Mouse (Mus musculus): ENCODE data around the gene Lrig1. TPM values are rescaled to one million over a fixed set of nuclear protein-coding genes. Genes with fewer than 3 reads are reported as not detected.

Gene Lrig1
- polyA plus RNA-seq, 1 experiment from 2014 or later: 13.4 TPM

DNA sequence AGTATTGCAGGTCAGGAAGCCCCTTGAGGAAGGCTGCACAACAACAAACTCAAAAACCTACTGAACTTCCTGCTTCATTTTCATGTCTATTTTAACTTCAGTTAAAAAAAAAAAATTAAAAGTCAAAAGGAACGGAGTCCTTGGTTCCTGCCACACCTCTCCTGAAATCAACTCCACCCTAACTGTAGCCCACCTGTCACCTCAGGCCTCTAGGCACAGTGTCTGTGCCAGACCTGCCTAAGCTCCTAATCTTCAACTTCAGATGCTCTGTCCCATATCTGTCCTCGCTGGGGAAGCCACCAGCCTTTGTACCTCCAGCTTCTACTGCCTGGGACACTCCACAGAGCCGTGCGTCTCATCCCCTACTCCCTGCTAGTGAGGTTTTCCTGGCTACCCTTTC, 65.7 kb downstream of the Lrig1 start:
- peaks cover 71% of the 10 kb centered on the region for H3K4me1 ChIP-seq
- no peak overlapping the region for H3K4me3 ChIP-seq
- DNase-seq (ENCODE audit: low spot score): no peak
- H3K27ac ChIP-seq (replicated peaks): peak overlapping the region; percentile 71; the same call in 1 of the 2 replicates
- peaks cover 7% of the 10 kb centered on the region for H3K36me3 ChIP-seq
- H3K27me3 ChIP-seq (ENCODE audit: low read depth, poor library complexity, severe bottlenecking): no peaks in the 10 kb centered on the region
- 94% methylated on average over 4 of the region's 4 CpGs for WGBS
- H3K9me3 ChIP-seq (replicated peaks): no peaks in the 10 kb centered on the region

DNA sequence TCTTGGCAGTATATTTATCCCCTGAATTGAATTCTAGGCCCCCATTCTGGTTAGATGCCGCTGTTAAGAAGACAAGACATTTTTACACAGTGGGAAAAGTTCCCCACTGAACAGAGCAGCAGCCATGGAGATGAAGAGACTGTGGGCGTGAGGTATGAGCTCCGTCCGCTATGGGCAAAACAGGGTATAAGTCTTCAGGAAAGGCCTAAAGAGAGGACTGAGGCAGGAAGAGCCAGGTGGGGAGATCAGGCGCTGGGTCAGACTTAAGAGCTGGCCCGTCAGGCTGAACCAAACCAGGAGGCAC, 68.2 kb downstream of the Lrig1 start:
- Histone ChIP-seq H3K27me3 (ENCODE audit: low read depth, poor library complexity, severe bottlenecking) (no peaks in the 10 kb centered on the region), H3K4me3 (no peak overlapping the region), H3K36me3 (peaks cover 30% of the 10 kb centered on the region), H3K4me1 (peaks cover 82% of the 10 kb centered on the region), H3K27ac (replicated peaks) (peak overlapping the region; percentile 77), H3K9me3 (replicated peaks) (no peaks in the 10 kb centered on the region)
- whole genome bisulfite sequencing: 60% methylated on average over 6 of the region's 6 CpGs
- no peak for DNase-seq (ENCODE audit: low spot score)

DNA sequence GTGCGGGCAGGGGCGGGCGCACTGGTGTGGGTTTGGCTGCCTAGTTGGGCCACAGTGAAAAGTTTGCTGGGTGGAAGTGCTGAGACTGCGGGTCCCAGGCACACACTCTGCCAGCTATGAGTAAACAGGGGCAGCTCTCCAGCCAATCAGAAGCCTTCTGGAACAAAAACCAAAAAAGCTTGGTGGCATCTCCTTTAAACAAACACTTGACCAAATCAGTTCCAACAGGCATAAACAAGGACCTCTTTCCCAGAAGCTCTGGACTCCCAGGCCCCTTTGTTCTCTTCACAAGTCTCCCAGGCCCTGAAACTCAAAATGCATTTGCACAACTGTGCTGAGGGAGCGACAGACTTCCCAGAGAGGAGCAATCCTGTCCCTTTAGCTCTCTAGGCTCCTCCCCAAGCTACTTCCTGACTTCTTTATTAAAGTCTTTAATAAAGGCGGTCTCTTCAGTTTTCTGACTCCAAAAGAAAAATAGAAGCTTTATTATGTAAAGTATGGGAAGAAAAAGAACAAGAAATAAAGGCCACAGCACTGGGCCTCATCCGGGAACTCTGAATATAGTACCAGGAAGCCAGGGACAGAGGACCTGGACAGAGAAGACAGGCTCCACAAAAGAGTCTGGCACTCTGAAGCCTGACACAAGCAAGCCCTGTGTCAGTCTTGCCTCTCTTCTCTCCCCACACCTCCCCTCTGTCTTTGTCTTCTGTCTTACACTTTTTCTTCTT, 68.7 kb downstream of the Lrig1 start:
- WGBS: 57% methylated on average over 7 of the region's 7 CpGs
- Histone ChIP-seq H3K9me3 (replicated peaks) (no peaks in the 10 kb centered on the region), H3K36me3 (peaks cover 35% of the 10 kb centered on the region), H3K27me3 (ENCODE audit: low read depth, poor library complexity, severe bottlenecking) (no peaks in the 10 kb centered on the region), H3K27ac (replicated peaks) (peak overlapping the region; percentile 77), H3K4me3 (no peak overlapping the region), H3K4me1 (peaks cover 77% of the 10 kb centered on the region)
- DNase-seq (ENCODE audit: low spot score): peak; percentile 38

DNA sequence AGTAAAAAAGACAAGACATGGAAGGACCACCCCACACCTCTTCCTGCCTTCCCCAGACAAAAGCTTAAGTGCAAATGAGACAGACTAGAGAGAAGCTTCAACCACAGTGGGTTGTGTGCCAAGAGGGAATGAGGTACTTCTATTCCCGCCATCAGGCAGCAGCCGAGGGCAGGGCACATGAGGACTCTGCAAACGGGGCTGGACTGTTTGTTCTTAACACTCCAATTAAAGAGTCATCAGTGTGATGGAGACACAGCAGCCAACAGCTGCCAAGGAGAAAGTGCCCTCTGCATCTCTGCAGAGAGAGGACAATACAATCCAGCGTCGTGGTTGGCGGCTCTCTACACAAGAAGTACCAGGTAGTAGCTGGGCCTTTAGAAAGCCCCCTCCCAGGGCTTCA, 71.2 kb downstream of the Lrig1 start:
- Histone ChIP-seq H3K36me3 (peaks cover 59% of the 10 kb centered on the region), H3K27ac (replicated peaks) (peak overlapping the region; percentile 52; the same call in 1 of the 2 replicates), H3K9me3 (replicated peaks) (no peaks in the 10 kb centered on the region), H3K4me1 (peaks cover 57% of the 10 kb centered on the region), H3K27me3 (ENCODE audit: low read depth, poor library complexity, severe bottlenecking) (no peaks in the 10 kb centered on the region), H3K4me3 (no peak overlapping the region)
- 80% methylated on average over 6 of the region's 6 CpGs for WGBS
- DNase-seq (ENCODE audit: low spot score): no peak

DNA sequence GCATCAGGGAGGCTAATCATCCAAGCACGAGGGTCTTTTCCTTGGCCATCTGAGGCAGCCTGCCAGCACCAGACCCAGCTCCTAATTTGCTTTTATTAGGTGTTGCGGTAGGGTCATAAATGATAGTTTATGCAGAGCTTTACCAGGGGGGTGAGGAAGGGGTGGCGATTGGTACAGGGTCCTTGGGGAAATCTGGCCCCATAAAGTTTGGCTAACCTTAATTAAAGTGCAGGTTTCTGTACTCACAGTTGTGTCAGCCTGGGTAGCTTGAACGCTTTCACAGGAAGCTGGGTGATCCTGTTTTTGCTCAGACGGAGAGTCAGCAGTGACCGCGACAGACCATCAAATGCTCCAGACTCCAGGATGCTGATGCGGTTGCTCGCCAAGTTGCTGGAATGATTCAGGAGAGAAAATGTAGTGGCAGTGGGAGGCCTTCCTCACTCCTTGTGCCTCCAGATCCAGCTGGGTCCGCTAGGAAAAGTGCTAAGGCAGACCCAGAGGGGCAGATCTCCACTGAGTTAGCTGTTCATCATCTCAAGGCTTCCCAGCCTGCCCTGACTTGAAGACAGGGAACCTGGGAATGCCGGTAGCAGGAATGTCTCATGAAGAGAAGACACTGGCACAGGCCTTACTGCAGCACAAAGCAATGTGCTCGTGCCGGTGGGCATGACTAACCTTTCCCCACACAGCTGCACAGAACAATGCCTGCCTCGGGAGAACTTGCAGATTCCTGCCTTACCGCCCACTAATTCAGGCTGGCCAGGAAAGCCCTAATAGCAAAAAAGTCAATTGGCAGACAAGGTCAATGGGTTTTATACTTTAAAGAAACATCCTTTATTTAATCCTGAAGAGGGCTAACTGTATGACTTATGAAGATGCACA, 72.0 kb downstream of the Lrig1 start:
- Histone ChIP-seq H3K4me3 (no peak overlapping the region), H3K27me3 (ENCODE audit: low read depth, poor library complexity, severe bottlenecking) (no peaks in the 10 kb centered on the region), H3K36me3 (peaks cover 68% of the 10 kb centered on the region), H3K4me1 (peaks cover 55% of the 10 kb centered on the region), H3K27ac (replicated peaks) (peak overlapping the region; percentile 50), H3K9me3 (replicated peaks) (no peaks in the 10 kb centered on the region)
- 79% methylated on average over 15 of the region's 15 CpGs for WGBS
- no peak for DNase-seq (ENCODE audit: low spot score)

DNA sequence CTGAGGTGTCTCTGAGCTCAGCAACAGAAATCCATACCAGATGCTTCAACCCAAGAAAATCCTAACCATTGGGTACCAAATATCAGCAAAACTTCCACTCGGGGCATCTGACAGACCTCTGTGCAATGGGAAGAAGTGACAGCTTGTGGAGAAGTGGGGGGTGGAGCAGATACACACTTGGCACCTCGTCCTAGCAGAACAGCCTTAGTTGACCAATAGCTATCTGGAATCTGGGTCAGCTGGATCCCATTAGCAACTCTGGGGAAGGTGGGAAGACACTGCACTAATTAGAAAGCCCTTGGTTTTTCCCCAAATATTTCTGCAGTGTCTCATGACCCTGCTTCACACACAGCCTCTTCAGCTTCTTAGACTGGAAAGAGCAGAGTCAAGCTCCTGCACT, 73.2 kb downstream of the Lrig1 start:
- no peaks in the 10 kb centered on the region for H3K9me3 ChIP-seq (replicated peaks)
- 66% methylated on average over 2 of the region's 2 CpGs for WGBS
- peaks cover 43% of the 10 kb centered on the region for H3K4me1 ChIP-seq
- no peaks in the 10 kb centered on the region for H3K27me3 ChIP-seq (ENCODE audit: low read depth, poor library complexity, severe bottlenecking)
- peaks cover 79% of the 10 kb centered on the region for H3K36me3 ChIP-seq
- H3K4me3 ChIP-seq: no peak overlapping the region
- H3K27ac ChIP-seq (replicated peaks): no peak overlapping the region
- DNase-seq (ENCODE audit: low spot score): no peak

DNA sequence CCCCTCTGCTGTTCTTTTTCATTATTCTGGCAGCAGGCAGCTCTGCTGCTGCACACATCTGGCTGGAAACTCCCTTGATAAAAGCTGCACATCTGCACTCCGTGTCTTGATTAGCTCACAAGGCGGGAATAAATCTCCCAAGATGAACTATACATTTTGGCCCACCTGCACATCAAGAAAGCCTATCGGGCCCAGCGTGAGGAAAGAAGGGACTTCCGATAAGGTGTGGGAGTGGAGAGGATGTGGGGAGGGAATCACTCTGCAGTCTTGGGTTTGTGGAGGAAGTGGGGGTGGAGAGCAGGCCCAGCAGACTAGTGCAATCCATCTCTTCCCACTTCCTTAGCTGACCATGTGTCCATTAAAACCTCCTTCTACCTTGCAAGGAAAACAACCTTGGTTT, 74.1 kb downstream of the Lrig1 start:
- peaks cover 34% of the 10 kb centered on the region for H3K4me1 ChIP-seq
- no peaks in the 10 kb centered on the region for H3K9me3 ChIP-seq (replicated peaks)
- H3K27me3 ChIP-seq (ENCODE audit: low read depth, poor library complexity, severe bottlenecking): no peaks in the 10 kb centered on the region
- H3K27ac ChIP-seq (replicated peaks): no peak overlapping the region
- WGBS: 94% methylated on average over 5 of the region's 5 CpGs
- no peak overlapping the region for H3K4me3 ChIP-seq
- DNase-seq (ENCODE audit: low spot score): no peak
- peaks cover 88% of the 10 kb centered on the region for H3K36me3 ChIP-seq

DNA sequence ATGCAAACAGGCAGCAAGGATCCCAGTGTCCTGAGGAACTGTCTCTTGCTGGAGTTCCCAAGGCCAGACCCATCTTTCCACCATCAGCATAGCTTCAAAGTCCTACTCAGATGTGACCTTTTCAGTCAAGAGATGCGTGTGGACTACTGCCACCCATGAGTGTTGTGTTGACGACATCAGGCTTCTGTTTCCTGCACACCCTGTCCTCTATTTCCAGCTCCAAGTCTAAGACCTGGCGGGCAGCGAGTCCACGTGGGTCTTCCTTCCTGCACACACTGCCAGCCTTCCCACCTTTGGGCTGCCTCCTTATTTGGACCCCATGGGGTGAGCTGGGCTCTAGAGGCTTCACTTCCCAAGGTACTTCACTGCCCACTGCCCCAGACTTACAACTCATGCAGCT, 75.4 kb downstream of the Lrig1 start:
- Histone ChIP-seq H3K4me3 (no peak overlapping the region), H3K27ac (replicated peaks) (no peak overlapping the region), H3K9me3 (replicated peaks) (no peaks in the 10 kb centered on the region), H3K27me3 (ENCODE audit: low read depth, poor library complexity, severe bottlenecking) (no peaks in the 10 kb centered on the region), H3K4me1 (peaks cover 20% of the 10 kb centered on the region), H3K36me3 (peaks cover 97% of the 10 kb centered on the region)
- no peak for DNase-seq (ENCODE audit: low spot score)
- WGBS: 93% methylated on average over 5 of the region's 5 CpGs

DNA sequence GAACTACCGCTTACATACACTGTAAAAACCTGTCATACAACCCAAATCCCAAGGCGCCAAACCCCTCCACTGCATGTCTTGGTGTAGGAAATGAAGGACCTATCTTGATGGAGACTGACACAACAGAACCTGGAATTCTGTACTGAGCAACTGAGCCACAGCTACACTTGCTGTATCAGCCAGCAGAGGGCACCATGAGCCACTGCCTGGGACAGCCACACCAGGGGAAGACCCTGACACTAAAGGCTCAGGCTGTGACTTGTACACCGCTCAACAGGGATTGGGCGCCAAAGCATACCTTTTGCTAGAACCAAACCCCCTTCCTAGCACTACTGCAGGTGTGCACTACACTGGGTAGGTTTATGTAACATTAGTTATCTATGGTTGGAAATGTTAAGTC, 77.0 kb downstream of the Lrig1 start:
- peak; percentile 65 for DNase-seq (ENCODE audit: low spot score)
- Histone ChIP-seq H3K36me3 (peaks cover 99% of the 10 kb centered on the region), H3K4me1 (peaks cover 5% of the 10 kb centered on the region), H3K4me3 (no peak overlapping the region), H3K9me3 (replicated peaks) (no peaks in the 10 kb centered on the region), H3K27ac (replicated peaks) (no peak overlapping the region), H3K27me3 (ENCODE audit: low read depth, poor library complexity, severe bottlenecking) (no peaks in the 10 kb centered on the region)
- WGBS: 88% methylated on average over 4 of the region's 4 CpGs

DNA sequence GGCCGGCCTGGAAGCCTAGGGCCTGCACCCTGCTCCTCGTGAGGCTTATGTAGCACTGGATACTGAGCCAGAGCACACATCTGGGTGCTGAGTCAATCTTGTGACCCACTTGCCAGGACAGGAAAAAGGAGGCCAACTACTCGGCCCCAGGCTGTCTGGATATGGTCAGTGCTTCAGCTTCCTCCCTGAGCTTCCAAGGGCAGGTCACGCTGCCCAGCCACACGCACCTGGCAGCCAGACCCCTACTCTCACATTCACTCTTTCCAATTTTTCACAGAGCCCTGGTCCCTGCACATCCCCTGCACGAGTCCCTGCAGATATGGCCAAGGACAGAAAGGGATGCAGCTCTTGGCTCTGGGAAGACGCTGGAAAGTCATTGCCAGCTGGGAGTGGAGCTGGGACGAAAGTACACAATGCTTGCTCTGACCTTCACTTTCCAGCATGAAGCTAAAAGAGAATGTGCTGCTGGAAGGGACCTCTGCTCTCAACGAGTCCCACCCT, 79.1 kb downstream of the Lrig1 start:
- Histone ChIP-seq H3K27me3 (ENCODE audit: low read depth, poor library complexity, severe bottlenecking) (no peaks in the 10 kb centered on the region), H3K4me3 (no peak overlapping the region), H3K36me3 (peaks cover 100% of the 10 kb centered on the region), H3K4me1 (no peaks in the 10 kb centered on the region), H3K27ac (replicated peaks) (no peak overlapping the region), H3K9me3 (replicated peaks) (no peaks in the 10 kb centered on the region)
- WGBS: 85% methylated on average over 9 of the region's 9 CpGs
- DNase-seq (ENCODE audit: low spot score): no peak

DNA sequence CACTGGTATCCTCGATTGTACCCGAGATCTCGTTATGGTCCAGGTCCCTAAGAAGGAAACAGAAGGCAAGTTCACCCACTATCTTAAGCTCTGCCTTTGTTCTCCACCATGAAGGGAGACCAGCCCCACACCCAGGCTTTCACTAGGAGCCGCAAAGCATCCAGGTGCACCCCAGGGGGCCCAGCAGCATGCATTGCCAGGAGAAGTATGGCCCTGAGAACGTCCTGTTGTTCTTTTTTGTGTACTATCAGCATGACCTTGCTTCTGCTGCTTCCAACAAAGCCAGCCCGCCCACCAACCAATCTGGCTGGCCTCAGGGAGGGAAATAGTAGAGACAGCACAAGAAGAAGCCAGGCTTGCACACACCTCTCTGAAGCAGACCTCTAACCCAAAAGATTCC, 79.7 kb downstream of the Lrig1 start:
- WGBS: 83% methylated on average over 6 of the region's 6 CpGs
- Histone ChIP-seq H3K27ac (replicated peaks) (no peak overlapping the region), H3K4me1 (no peaks in the 10 kb centered on the region), H3K4me3 (no peak overlapping the region), H3K36me3 (peaks cover 100% of the 10 kb centered on the region), H3K9me3 (replicated peaks) (no peaks in the 10 kb centered on the region), H3K27me3 (ENCODE audit: low read depth, poor library complexity, severe bottlenecking) (no peaks in the 10 kb centered on the region)
- DNase-seq (ENCODE audit: low spot score): no peak

DNA sequence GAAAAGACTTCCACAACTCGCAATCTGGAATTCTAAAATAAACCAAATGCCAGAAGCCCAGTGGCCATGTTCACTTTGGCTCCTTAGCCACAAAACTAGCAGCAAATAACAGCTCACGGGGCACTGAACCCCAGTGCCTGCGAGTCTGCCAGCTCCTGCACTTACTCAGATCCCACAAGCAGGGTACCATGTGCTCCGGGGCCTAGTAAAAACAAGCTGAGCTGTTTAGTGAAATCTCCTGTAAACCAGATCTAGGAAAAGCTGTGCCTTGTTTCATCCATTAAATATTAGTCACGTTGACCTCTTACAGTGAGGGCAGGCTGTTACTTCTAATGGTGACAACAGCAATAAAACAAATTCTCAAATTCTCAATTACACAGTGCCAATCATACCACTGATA, 81.3 kb downstream of the Lrig1 start:
- H3K27me3 ChIP-seq (ENCODE audit: low read depth, poor library complexity, severe bottlenecking): no peaks in the 10 kb centered on the region
- no peak for DNase-seq (ENCODE audit: low spot score)
- H3K9me3 ChIP-seq (replicated peaks): no peaks in the 10 kb centered on the region
- H3K4me3 ChIP-seq: no peak overlapping the region
- H3K4me1 ChIP-seq: no peaks in the 10 kb centered on the region
- WGBS: 92% methylated on average over 5 of the region's 5 CpGs
- H3K36me3 ChIP-seq: peaks cover 99% of the 10 kb centered on the region
- no peak overlapping the region for H3K27ac ChIP-seq (replicated peaks)

DNA sequence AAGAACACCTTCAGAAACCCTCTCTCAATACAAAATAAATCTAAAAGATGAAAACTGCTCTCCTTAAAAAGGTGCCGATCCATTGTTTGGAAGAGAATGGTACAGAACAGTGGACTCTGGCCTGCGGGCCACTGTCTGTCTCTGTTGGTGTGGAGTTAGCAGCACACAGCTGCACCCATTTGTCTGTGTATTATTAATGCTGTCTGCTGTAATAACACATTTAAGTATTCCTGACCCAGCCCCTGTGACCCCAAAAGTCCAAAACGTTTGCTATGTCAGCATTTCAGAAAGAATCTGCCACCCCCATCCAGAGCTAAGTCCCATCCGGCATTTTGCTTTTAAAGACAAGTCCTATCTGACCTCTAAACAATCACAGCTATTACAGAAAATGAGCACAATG, 84.0 kb downstream of the Lrig1 start:
- H3K4me3 ChIP-seq: no peak overlapping the region
- no peak overlapping the region for H3K27ac ChIP-seq (replicated peaks)
- no peak for DNase-seq (ENCODE audit: low spot score)
- H3K4me1 ChIP-seq: no peaks in the 10 kb centered on the region
- H3K27me3 ChIP-seq (ENCODE audit: low read depth, poor library complexity, severe bottlenecking): no peaks in the 10 kb centered on the region
- WGBS: 87% methylated on average over 4 of the region's 4 CpGs
- H3K36me3 ChIP-seq: peaks cover 99% of the 10 kb centered on the region
- H3K9me3 ChIP-seq (replicated peaks): no peaks in the 10 kb centered on the region
